Mouse (Mus musculus): ENCODE measurements at regions not wholly inside any gene's neighbourhood (a gene's known extent, or its start where the extent isn't known, plus 50 kb on each side); places are given as distances from the start of the nearest gene placed in this dataset.
"Not testable (repeated sequence)": the region's sequence is repeated elsewhere in the genome, so short reads cannot be mapped to it uniquely, and the experiment has no call there.

DNA sequence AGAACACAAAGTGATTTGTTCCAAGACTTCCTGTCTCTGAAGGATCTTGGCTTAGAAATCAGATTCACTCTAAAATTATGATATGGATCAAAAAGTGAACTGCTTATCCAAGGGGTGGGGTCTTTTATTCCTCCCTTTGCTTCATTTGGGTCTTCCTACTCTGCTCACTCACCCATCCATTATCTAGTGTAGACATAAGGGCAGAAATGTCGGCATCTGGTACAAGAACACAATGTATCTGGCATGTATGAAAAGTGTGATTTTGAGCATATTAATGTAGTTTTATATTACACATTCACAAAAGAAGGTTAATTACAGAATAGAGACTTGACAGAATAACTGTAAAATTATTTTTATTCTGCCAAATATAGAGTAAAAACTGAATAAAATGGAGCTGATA is 181.5 kb upstream of the Gm11096 start:
- Histone ChIP-seq H3K9me3 (ENCODE audit: control insufficient read depth, low read length) (no peaks in the 10 kb centered on the region), H3K27me3 (replicated peaks; ENCODE audit: control insufficient read depth, insufficient read depth, low read length) (no peaks in the 10 kb centered on the region), H3K9ac (ENCODE audit: low read length) (no peak overlapping the region), H3K27ac (ENCODE audit: low read depth) (no peak overlapping the region), H3K4me2 (ENCODE audit: low read length) (no peak overlapping the region), H3K36me3 (ENCODE audit: control insufficient read depth, insufficient read depth, low read length) (no peaks in the 10 kb centered on the region), H3K4me3 (ENCODE audit: low read depth, low read length) (no peak overlapping the region), H3K4me1 (replicated peaks; ENCODE audit: control insufficient read depth, insufficient read depth, low read length) (no peaks in the 10 kb centered on the region; the same call in 1 of the 2 replicates)
- DNase-seq (ENCODE audit: low spot score) (no peak), ATAC-seq (replicated peaks; ENCODE audit: low FRiP score, low TSS enrichment, low read depth) (no peak)
- WGBS = 100% methylated on average over 1 of the region's 1 CpGs

DNA sequence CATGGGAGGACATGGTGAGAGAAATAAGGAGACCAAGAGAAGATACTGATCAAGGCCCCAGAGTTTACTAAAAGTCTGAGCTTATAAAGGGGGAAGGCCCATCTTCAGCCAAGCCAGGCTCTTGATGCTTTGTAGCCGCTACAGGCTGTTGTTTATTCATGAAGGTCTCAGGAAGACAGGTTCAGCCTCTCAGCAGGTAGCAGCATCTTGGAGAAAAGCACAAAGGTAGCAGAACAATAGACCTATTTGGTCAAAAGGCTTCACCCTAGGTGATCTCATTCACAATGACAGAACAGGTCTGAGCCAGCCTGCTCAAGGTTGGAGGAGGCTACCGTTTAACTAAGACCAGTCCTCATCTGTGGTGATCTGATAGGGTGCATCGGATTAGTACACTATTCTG is 185.5 kb upstream of the Gm11096 start:
- 65% methylated on average over 3 of the region's 3 CpGs for WGBS
- no peaks in the 10 kb centered on the region for H3K36me3 ChIP-seq (ENCODE audit: control insufficient read depth, insufficient read depth, low read length)
- DNase-seq (ENCODE audit: low spot score) (no peak), ATAC-seq (replicated peaks; ENCODE audit: low FRiP score, low TSS enrichment, low read depth) (no peak)
- no peak overlapping the region for H3K4me2 ChIP-seq (ENCODE audit: low read length)
- H3K27ac ChIP-seq (ENCODE audit: low read depth) = no peak overlapping the region
- H3K9ac ChIP-seq (ENCODE audit: low read length) = no peak overlapping the region
- H3K9me3 ChIP-seq (ENCODE audit: control insufficient read depth, low read length) = no peaks in the 10 kb centered on the region
- H3K4me3 ChIP-seq (ENCODE audit: low read depth, low read length) = no peak overlapping the region
- H3K27me3 ChIP-seq (replicated peaks; ENCODE audit: control insufficient read depth, insufficient read depth, low read length) = no peaks in the 10 kb centered on the region
- H3K4me1 ChIP-seq (replicated peaks; ENCODE audit: control insufficient read depth, insufficient read depth, low read length) = no peaks in the 10 kb centered on the region

DNA sequence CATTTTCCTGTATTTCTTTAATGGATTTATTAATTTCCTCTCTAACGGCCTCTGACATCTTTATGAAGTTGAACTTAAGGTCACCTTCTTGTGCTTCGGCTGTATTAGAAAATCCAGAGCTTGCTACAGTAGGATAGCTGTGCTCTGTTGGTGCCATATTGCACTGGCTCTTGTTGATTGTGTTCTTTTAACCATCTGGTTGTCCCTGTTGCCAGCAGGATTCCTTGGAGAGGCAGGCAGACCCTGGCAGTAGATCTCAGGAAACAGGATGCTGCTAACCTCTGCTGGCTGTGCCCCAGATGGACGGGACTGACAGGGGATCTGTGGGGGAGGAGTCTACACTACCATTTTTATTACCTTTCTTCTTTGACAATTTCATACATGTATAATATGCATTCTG is 185.9 kb upstream of the Thumpd2 start:
- ATAC-seq (replicated peaks; ENCODE audit: low FRiP score, low TSS enrichment, low read depth) = no peak
- Histone ChIP-seq H3K4me2 (ENCODE audit: low read length) (no peak overlapping the region), H3K27ac (ENCODE audit: low read depth) (no peak overlapping the region)

DNA sequence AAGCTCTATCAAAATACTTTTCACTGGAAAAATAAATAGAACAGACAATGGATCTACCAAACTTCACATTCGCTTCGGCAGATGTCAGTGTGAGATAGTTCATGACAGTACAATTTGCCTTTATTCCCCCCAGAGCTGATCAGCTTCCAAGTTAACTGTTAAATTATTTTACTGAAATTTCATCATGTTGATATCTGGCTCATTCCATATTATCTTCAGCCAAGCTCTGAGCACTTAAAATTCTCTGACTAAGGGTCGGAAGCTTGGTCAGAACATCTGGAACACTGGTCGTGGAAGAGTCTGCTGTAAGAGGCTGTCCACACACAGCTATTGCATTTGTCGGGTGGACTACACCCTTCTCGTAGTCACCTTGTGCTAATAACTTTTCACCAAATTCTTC is 181.3 kb upstream of the Thumpd2 start:
- Histone ChIP-seq H3K27me3 (replicated peaks; ENCODE audit: control insufficient read depth, insufficient read depth, low read length) (no peaks in the 10 kb centered on the region), H3K9me3 (ENCODE audit: control insufficient read depth, low read length) (no peaks in the 10 kb centered on the region), H3K9ac (ENCODE audit: low read length) (no peak overlapping the region), H3K4me3 (ENCODE audit: low read depth, low read length) (no peak overlapping the region), H3K4me2 (ENCODE audit: low read length) (no peak overlapping the region), H3K27ac (ENCODE audit: low read depth) (no peak overlapping the region), H3K36me3 (ENCODE audit: control insufficient read depth, insufficient read depth, low read length) (no peaks in the 10 kb centered on the region), H3K4me1 (replicated peaks; ENCODE audit: control insufficient read depth, insufficient read depth, low read length) (no peaks in the 10 kb centered on the region)
- ATAC-seq (replicated peaks; ENCODE audit: low FRiP score, low TSS enrichment, low read depth) (no peak), DNase-seq (ENCODE audit: low spot score) (no peak)
- 89% methylated on average over 6 of the region's 6 CpGs for WGBS

More for the DNA sequence above, 185.9 kb upstream of the Thumpd2 start:
- no peaks in the 10 kb centered on the region for H3K36me3 ChIP-seq (ENCODE audit: control insufficient read depth, insufficient read depth, low read length)
- H3K27me3 ChIP-seq (replicated peaks; ENCODE audit: control insufficient read depth, insufficient read depth, low read length) = no peaks in the 10 kb centered on the region
- no peak for DNase-seq (ENCODE audit: low spot score)
- WGBS = 51% methylated on average over 3 of the region's 3 CpGs
- H3K4me3 ChIP-seq (ENCODE audit: low read depth, low read length) = no peak overlapping the region
- H3K9me3 ChIP-seq (ENCODE audit: control insufficient read depth, low read length) = no peaks in the 10 kb centered on the region
- H3K9ac ChIP-seq (ENCODE audit: low read length) = no peak overlapping the region
- no peaks in the 10 kb centered on the region for H3K4me1 ChIP-seq (replicated peaks; ENCODE audit: control insufficient read depth, insufficient read depth, low read length)

DNA sequence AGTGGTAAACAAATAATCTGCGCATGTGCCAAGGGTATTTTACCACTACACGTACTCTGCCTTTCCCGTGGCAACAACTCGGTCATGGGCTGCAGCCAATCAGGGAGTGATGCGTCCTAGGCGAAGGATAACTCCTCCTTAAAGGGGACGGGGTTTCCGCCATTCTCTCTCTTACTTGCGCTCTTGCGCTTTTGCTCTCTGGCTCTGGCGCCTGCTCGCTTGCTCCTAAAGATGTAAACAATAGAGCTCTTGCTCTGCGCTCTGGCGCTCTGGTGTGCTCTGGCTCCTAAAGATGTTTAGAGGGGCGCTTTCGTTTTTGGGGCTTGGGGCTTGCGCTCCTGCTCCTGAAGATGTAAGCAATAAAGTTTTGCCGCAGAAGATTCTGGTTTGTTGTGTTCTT is 166.9 kb upstream of the Thumpd2 start:
- H3K4me1 ChIP-seq (replicated peaks; ENCODE audit: control insufficient read depth, insufficient read depth, low read length); H3K27ac ChIP-seq (ENCODE audit: low read depth); H3K4me2 ChIP-seq (ENCODE audit: low read length); H3K9me3 ChIP-seq (ENCODE audit: control insufficient read depth, low read length); H3K27me3 ChIP-seq (replicated peaks; ENCODE audit: control insufficient read depth, insufficient read depth, low read length); H3K36me3 ChIP-seq (ENCODE audit: control insufficient read depth, insufficient read depth, low read length); DNase-seq (ENCODE audit: low spot score); H3K9ac ChIP-seq (ENCODE audit: low read length); H3K4me3 ChIP-seq (ENCODE audit: low read depth, low read length); ATAC-seq (replicated peaks; ENCODE audit: low FRiP score, low TSS enrichment, low read depth): not testable (repeated sequence)
- 94% methylated on average over 11 of the region's 18 CpGs for WGBS

DNA sequence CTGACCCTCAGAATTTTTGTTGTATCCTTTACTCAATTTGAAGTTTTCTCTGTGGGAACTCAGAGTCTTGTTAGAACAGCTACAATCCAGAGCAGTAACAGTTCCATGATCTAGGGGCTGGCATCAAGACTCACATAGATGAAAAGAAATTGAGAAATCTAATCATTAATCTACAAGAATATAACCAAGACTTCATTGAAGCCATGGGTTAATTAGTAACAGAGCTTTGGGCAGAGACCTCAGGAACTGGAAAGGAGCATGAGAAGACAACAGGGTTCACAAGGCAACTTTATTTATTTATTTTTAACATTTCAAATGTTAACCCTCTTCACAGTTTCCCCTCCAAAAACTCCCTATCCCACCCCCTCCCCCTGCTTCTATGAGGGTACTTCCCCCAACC is 160.4 kb upstream of the Thumpd2 start:
- H3K27ac ChIP-seq (ENCODE audit: low read depth) = no peak overlapping the region
- no peaks in the 10 kb centered on the region for H3K4me1 ChIP-seq (replicated peaks; ENCODE audit: control insufficient read depth, insufficient read depth, low read length)
- DNase-seq (ENCODE audit: low spot score) = no peak
- no peak overlapping the region for H3K4me2 ChIP-seq (ENCODE audit: low read length)
- ATAC-seq (replicated peaks; ENCODE audit: low FRiP score, low TSS enrichment, low read depth) = no peak
- H3K4me3 ChIP-seq (ENCODE audit: low read depth, low read length) = no peak overlapping the region
- H3K27me3 ChIP-seq (replicated peaks; ENCODE audit: control insufficient read depth, insufficient read depth, low read length) = no peaks in the 10 kb centered on the region
- H3K36me3 ChIP-seq (ENCODE audit: control insufficient read depth, insufficient read depth, low read length) = no peaks in the 10 kb centered on the region
- no peak overlapping the region for H3K9ac ChIP-seq (ENCODE audit: low read length)
- no peaks in the 10 kb centered on the region for H3K9me3 ChIP-seq (ENCODE audit: control insufficient read depth, low read length)

DNA sequence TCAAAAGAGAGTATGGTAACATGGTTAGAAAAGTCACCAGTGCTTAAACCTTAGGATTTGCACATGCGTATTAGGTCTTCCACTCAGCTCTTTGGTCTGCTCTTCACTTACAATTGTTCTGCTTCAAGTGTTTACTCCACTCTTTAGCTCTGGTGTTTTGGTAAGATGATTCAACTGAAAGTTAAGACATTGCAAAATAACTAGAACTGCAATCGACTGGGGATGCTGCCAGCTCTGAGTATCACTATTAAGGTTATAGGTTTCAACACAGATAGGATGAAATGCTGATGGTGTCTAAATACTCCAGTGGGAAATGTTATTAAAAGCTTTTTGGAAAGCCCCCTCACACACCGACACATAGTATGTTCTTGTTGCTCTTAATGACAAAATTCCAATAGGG is 156.6 kb upstream of the Thumpd2 start:
- H3K36me3 ChIP-seq (ENCODE audit: control insufficient read depth, insufficient read depth, low read length) = no peaks in the 10 kb centered on the region
- 93% methylated on average over 3 of the region's 3 CpGs for WGBS
- no peak for ATAC-seq (replicated peaks; ENCODE audit: low FRiP score, low TSS enrichment, low read depth)

GRCm38 (mm10) chr17:81214844-81215243 is 150.0 kb upstream of the Thumpd2 start:
- Histone ChIP-seq H3K27me3 (replicated peaks; ENCODE audit: control insufficient read depth, insufficient read depth, low read length) (no peaks in the 10 kb centered on the region), H3K4me3 (ENCODE audit: low read depth, low read length) (no peak overlapping the region), H3K36me3 (ENCODE audit: control insufficient read depth, insufficient read depth, low read length) (no peaks in the 10 kb centered on the region), H3K4me2 (ENCODE audit: low read length) (no peak overlapping the region), H3K4me1 (replicated peaks; ENCODE audit: control insufficient read depth, insufficient read depth, low read length) (no peaks in the 10 kb centered on the region), H3K27ac (ENCODE audit: low read depth) (no peak overlapping the region), H3K9ac (ENCODE audit: low read length) (no peak overlapping the region), H3K9me3 (ENCODE audit: control insufficient read depth, low read length) (no peaks in the 10 kb centered on the region)
- 81% methylated on average over 7 of the region's 7 CpGs for WGBS
- DNase-seq (ENCODE audit: low spot score) = no peak
- no peak for ATAC-seq (replicated peaks; ENCODE audit: low FRiP score, low TSS enrichment, low read depth)

More for the DNA sequence above, 156.6 kb upstream of the Thumpd2 start:
- Histone ChIP-seq H3K27me3 (replicated peaks; ENCODE audit: control insufficient read depth, insufficient read depth, low read length) (no peaks in the 10 kb centered on the region), H3K27ac (ENCODE audit: low read depth) (no peak overlapping the region), H3K4me2 (ENCODE audit: low read length) (no peak overlapping the region), H3K9ac (ENCODE audit: low read length) (no peak overlapping the region), H3K4me1 (replicated peaks; ENCODE audit: control insufficient read depth, insufficient read depth, low read length) (no peaks in the 10 kb centered on the region), H3K9me3 (ENCODE audit: control insufficient read depth, low read length) (no peaks in the 10 kb centered on the region), H3K4me3 (ENCODE audit: low read depth, low read length) (no peak overlapping the region)
- DNase-seq (ENCODE audit: low spot score) = no peak

DNA sequence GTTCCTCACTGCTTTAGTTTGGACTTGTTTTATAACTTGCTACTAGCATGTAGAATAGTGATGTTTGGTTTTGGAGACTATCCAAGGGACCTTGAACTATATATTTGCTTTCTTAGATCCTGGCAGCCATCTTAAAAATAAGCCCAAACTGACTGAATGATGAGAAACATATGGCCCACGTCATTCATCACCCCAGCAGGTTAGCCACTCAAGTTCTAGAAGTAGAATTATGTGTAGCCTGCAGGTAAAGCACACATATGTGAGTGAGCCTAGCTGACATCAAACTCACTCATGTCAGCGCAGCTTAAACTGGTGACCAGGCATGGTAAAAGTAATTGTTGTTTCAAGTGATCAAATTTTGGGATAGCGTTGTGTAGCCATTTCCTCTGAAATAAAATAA is 147.2 kb upstream of the Thumpd2 start:
- 90% methylated on average over 3 of the region's 3 CpGs for WGBS
- DNase-seq (ENCODE audit: low spot score) = no peak
- H3K27ac ChIP-seq (ENCODE audit: low read depth) = no peak overlapping the region
- no peaks in the 10 kb centered on the region for H3K4me1 ChIP-seq (replicated peaks; ENCODE audit: control insufficient read depth, insufficient read depth, low read length)
- no peak for ATAC-seq (replicated peaks; ENCODE audit: low FRiP score, low TSS enrichment, low read depth)
- H3K36me3 ChIP-seq (ENCODE audit: control insufficient read depth, insufficient read depth, low read length) = no peaks in the 10 kb centered on the region
- H3K9me3 ChIP-seq (ENCODE audit: control insufficient read depth, low read length) = no peaks in the 10 kb centered on the region
- H3K4me2 ChIP-seq (ENCODE audit: low read length) = no peak overlapping the region
- H3K4me3 ChIP-seq (ENCODE audit: low read depth, low read length) = no peak overlapping the region
- no peaks in the 10 kb centered on the region for H3K27me3 ChIP-seq (replicated peaks; ENCODE audit: control insufficient read depth, insufficient read depth, low read length)
- H3K9ac ChIP-seq (ENCODE audit: low read length) = no peak overlapping the region
